Mouse (Mus musculus): ENCODE results near the gene Vti1b. TPM values are rescaled to one million over a fixed set of nuclear protein-coding genes. Genes with fewer than 3 reads are reported as not detected.

The Vti1b gene
- polyA plus RNA-seq (2014; fragmentation: Nextera tagmentation; extraction: Ambion mirVana), result 85.4 and 94.7 TPM in 2 replicates

DNA sequence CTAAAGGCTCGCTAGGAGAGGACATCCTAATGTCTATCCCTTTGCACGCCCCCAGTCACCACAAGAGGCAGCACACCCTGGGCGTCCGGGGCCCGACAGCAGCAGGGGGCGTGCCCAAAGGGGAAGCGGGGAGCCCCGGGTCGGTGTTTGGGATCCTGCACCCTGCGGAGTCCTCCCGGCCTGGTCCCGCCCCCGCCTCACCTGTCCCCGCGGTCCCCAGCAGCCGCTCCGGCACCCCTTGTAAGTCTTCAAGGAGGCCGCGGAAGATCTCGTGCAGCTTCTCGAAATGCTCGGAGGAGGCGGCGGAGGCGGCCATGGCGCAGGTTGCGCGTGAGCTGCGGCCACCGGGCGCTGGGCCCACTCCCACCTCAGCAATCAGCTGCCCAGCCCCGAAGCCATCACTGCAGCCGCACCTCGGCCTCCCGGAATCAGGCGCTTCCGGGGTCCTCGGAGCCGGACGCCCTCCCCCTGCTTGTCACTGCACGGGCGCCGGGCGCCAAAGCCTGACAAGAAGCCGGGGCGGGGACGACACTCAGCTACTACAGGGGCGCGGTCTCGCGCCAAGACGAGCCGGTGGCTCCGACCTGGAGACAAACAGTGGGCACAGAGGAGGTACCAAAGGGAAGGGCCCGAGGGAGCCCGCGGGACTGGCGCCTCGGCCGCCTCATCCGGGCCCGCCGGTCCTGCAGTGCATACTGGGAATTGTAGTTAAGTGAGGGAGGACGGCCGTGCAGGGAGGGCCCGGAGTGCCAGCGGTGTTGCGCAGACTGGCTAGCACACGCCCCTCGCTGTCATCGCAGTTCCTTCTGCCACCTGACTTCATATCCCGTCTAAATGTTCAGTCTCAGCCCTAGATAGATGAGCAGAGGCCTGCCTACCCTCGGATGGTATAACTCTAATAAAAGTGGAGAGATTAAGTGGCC, at the start of gene Vti1b:
Vti1b (minus strand) TSS at position 649 of the 923 bp plus-strand sequence.
- Histone ChIP-seq H3K4me2 (ENCODE audit: low read length) (peak within 1 kb of the TSS; percentile 57), H3K27ac (ENCODE audit: low read depth) (peak within 1 kb of the TSS; percentile 95), H3K27me3 (replicated peaks; ENCODE audit: control insufficient read depth, insufficient read depth, low read length) (no peaks in the 10 kb centered on the region), H3K4me1 (replicated peaks; ENCODE audit: control insufficient read depth, insufficient read depth, low read length) (peaks cover 6% of the 10 kb centered on the region), H3K36me3 (ENCODE audit: control insufficient read depth, insufficient read depth, low read length) (peaks cover 29% of the 10 kb centered on the region), H3K4me3 (ENCODE audit: low read depth, low read length) (peak within 1 kb of the TSS; percentile 87), H3K9me3 (ENCODE audit: control insufficient read depth, low read length) (no peaks in the 10 kb centered on the region), H3K9ac (ENCODE audit: low read length) (peak within 1 kb of the TSS; percentile 84)
- DNase-seq (ENCODE audit: low spot score) (peak; percentile 97), ATAC-seq (replicated peaks; ENCODE audit: low FRiP score, low TSS enrichment, low read depth) (peak; percentile 97)
- under 1% methylated on average over 73 of the region's 73 CpGs for WGBS

- H3K9ac ChIP-seq (ENCODE audit: low read length), result no peak overlapping the region
- ATAC-seq (replicated peaks; ENCODE audit: low FRiP score, low TSS enrichment, low read depth), result no peak; the same call in 1 of the 2 replicates
- WGBS, result 37% methylated on average over 5 of the region's 5 CpGs
- no peaks in the 10 kb centered on the region for H3K36me3 ChIP-seq (ENCODE audit: control insufficient read depth, insufficient read depth, low read length)
- H3K27me3 ChIP-seq (replicated peaks; ENCODE audit: control insufficient read depth, insufficient read depth, low read length), result no peaks in the 10 kb centered on the region
- no peak for DNase-seq (ENCODE audit: low spot score)
- H3K9me3 ChIP-seq (ENCODE audit: control insufficient read depth, low read length), result no peaks in the 10 kb centered on the region
- H3K4me3 ChIP-seq (ENCODE audit: low read depth, low read length), result no peak overlapping the region
- no peak overlapping the region for H3K4me2 ChIP-seq (ENCODE audit: low read length)
- no peaks in the 10 kb centered on the region for H3K4me1 ChIP-seq (replicated peaks; ENCODE audit: control insufficient read depth, insufficient read depth, low read length)
- no peak overlapping the region for H3K27ac ChIP-seq (ENCODE audit: low read depth)
Observed at GRCm38 (mm10) chr12:79217511-79217910, 45.0 kb upstream of the Vti1b start.

DNA sequence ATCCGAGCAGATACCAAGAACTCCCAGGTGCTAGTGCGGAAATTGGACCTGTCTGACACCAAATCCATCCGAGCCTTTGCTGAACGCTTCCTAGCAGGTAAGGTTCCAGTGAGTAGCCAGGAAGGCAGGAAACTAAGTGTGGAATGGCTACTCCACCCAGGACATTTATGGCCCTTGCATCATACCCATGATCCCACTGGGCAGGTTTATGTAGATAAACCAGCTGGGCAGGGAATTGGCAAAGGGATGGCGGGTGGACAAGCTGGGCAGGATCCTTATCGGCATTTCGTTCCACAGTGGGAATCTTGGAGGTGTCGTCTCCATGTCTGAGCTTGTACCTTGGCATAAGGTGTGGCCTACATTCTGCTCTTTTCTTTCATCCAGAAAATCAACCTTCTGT, 39.0 kb upstream of the Vti1b start:
- Histone ChIP-seq H3K9me3 (ENCODE audit: control insufficient read depth, low read length) (no peaks in the 10 kb centered on the region), H3K4me2 (ENCODE audit: low read length) (no peak overlapping the region), H3K36me3 (ENCODE audit: control insufficient read depth, insufficient read depth, low read length) (no peaks in the 10 kb centered on the region), H3K4me1 (replicated peaks; ENCODE audit: control insufficient read depth, insufficient read depth, low read length) (0 out of 2 replicates have a peak, but pooled peaks cover 5% of the 10 kb centered on the region), H3K9ac (ENCODE audit: low read length) (no peak overlapping the region), H3K27me3 (replicated peaks; ENCODE audit: control insufficient read depth, insufficient read depth, low read length) (no peaks in the 10 kb centered on the region), H3K27ac (ENCODE audit: low read depth) (no peak overlapping the region), H3K4me3 (ENCODE audit: low read depth, low read length) (no peak overlapping the region)
- ATAC-seq (replicated peaks; ENCODE audit: low FRiP score, low TSS enrichment, low read depth), result no peak
- no peak for DNase-seq (ENCODE audit: low spot score)
- 81% methylated on average over 8 of the region's 8 CpGs for WGBS

DNA sequence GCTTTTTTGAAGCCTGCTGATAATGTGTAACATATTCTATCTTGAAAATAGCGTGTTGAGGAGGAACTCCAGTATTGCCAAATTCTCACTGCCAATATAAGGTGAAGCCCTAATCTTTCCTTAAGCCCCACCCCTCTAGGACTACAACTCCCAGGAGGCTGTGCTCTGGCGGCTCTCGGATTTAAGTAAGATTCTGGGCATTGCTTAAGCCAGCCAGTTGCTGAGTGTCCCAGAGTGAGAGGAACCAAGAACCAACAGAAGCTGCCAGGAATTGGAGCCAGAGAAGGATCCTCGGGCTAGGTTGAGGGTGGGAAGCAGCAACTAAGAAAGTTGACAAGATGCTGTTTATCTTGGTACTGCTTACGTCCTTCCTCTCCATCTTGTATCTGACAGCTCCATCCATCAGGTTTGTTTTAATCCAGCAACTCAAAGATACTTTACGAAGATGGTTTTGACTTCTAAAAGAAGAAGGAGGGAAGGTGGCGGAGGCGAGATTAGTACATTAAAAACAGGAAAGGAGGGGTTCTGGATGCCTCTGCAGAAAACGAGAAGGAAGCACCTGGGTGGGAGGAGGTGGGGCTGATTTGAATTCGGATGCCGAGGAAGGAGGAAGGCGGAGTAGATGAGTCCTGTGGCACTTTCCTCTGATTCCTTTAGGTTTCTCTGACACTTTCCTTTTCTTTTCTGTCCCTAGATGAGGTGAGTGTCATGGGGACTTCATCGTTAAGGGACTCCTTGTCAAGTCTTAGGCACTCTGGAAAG, 36.4 kb upstream of the Vti1b start, which contains the start of gene Rdh12:
Rdh12 (plus strand) TSS at position 212 of the 762 bp plus-strand sequence.
- H3K36me3 ChIP-seq (ENCODE audit: control insufficient read depth, insufficient read depth, low read length), result no peaks in the 10 kb centered on the region
- H3K4me3 ChIP-seq (ENCODE audit: low read depth, low read length), result peak within 1 kb of the TSS; percentile 36
- no peak within 1 kb of the TSS for H3K27ac ChIP-seq (ENCODE audit: low read depth)
- H3K9ac ChIP-seq (ENCODE audit: low read length), result no peak within 1 kb of the TSS
- H3K4me2 ChIP-seq (ENCODE audit: low read length), result peak within 1 kb of the TSS; percentile 61
- no peak for ATAC-seq (replicated peaks; ENCODE audit: low FRiP score, low TSS enrichment, low read depth)
- 0 out of 2 replicates have a peak, but pooled peaks cover 5% of the 10 kb centered on the region for H3K4me1 ChIP-seq (replicated peaks; ENCODE audit: control insufficient read depth, insufficient read depth, low read length)
- H3K9me3 ChIP-seq (ENCODE audit: control insufficient read depth, low read length), result no peaks in the 10 kb centered on the region
- 6% methylated on average over 13 of the region's 13 CpGs for WGBS
- DNase-seq (ENCODE audit: low spot score), result no peak
- H3K27me3 ChIP-seq (replicated peaks; ENCODE audit: control insufficient read depth, insufficient read depth, low read length), result no peaks in the 10 kb centered on the region

GRCm38 (mm10) chr12:79201882-79202281, 29.4 kb upstream of the Vti1b start:
- no peak for DNase-seq (ENCODE audit: low spot score)
- ATAC-seq (replicated peaks; ENCODE audit: low FRiP score, low TSS enrichment, low read depth), result no peak
- Histone ChIP-seq H3K27me3 (replicated peaks; ENCODE audit: control insufficient read depth, insufficient read depth, low read length) (no peaks in the 10 kb centered on the region), H3K9ac (ENCODE audit: low read length) (no peak overlapping the region), H3K4me2 (ENCODE audit: low read length) (no peak overlapping the region), H3K36me3 (ENCODE audit: control insufficient read depth, insufficient read depth, low read length) (no peaks in the 10 kb centered on the region), H3K9me3 (ENCODE audit: control insufficient read depth, low read length) (no peaks in the 10 kb centered on the region), H3K27ac (ENCODE audit: low read depth) (no peak overlapping the region), H3K4me1 (replicated peaks; ENCODE audit: control insufficient read depth, insufficient read depth, low read length) (no peaks in the 10 kb centered on the region), H3K4me3 (ENCODE audit: low read depth, low read length) (no peak overlapping the region)
- 73% methylated on average over 3 of the region's 3 CpGs for WGBS

GRCm38 (mm10) chr12:79197105-79197504, 24.6 kb upstream of the Vti1b start:
- WGBS, result 87% methylated on average over 5 of the region's 5 CpGs
- Histone ChIP-seq H3K36me3 (ENCODE audit: control insufficient read depth, insufficient read depth, low read length) (no peaks in the 10 kb centered on the region), H3K4me2 (ENCODE audit: low read length) (no peak overlapping the region), H3K9ac (ENCODE audit: low read length) (no peak overlapping the region), H3K4me1 (replicated peaks; ENCODE audit: control insufficient read depth, insufficient read depth, low read length) (no peaks in the 10 kb centered on the region), H3K27me3 (replicated peaks; ENCODE audit: control insufficient read depth, insufficient read depth, low read length) (no peaks in the 10 kb centered on the region), H3K9me3 (ENCODE audit: control insufficient read depth, low read length) (no peaks in the 10 kb centered on the region), H3K27ac (ENCODE audit: low read depth) (no peak overlapping the region), H3K4me3 (ENCODE audit: low read depth, low read length) (no peak overlapping the region)
- DNase-seq (ENCODE audit: low spot score) (no peak), ATAC-seq (replicated peaks; ENCODE audit: low FRiP score, low TSS enrichment, low read depth) (no peak)

DNA sequence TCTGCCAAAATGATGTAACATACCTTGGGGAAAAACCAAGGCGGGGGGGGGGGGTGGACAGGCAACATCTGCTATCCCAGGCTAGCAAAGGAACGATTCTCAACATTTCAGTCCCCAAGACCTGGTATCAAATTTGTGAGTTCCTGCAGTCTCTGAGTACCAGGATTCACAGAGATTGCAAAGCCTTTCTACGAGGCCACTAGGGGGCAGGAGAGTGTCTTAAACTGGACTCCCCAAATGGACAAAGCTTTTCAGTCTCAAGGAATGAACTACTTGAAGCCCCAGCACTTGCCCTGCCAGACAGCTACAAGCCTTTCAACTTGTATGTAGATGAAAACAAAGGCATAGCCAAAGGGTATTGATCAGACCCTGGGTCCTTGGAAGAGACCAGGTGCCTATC, 21.0 kb upstream of the Vti1b start:
- Histone ChIP-seq H3K9me3 (ENCODE audit: control insufficient read depth, low read length) (no peaks in the 10 kb centered on the region), H3K27ac (ENCODE audit: low read depth) (no peak overlapping the region), H3K27me3 (replicated peaks; ENCODE audit: control insufficient read depth, insufficient read depth, low read length) (no peaks in the 10 kb centered on the region), H3K4me1 (replicated peaks; ENCODE audit: control insufficient read depth, insufficient read depth, low read length) (no peaks in the 10 kb centered on the region; the same call in none of the 2 replicates), H3K4me2 (ENCODE audit: low read length) (no peak overlapping the region), H3K4me3 (ENCODE audit: low read depth, low read length) (no peak overlapping the region), H3K36me3 (ENCODE audit: control insufficient read depth, insufficient read depth, low read length) (peaks cover 2% of the 10 kb centered on the region), H3K9ac (ENCODE audit: low read length) (no peak overlapping the region)
- WGBS, result 7% methylated on average over 3 of the region's 3 CpGs
- DNase-seq (ENCODE audit: low spot score) (peak; percentile 81), ATAC-seq (replicated peaks; ENCODE audit: low FRiP score, low TSS enrichment, low read depth) (no peak)

DNA sequence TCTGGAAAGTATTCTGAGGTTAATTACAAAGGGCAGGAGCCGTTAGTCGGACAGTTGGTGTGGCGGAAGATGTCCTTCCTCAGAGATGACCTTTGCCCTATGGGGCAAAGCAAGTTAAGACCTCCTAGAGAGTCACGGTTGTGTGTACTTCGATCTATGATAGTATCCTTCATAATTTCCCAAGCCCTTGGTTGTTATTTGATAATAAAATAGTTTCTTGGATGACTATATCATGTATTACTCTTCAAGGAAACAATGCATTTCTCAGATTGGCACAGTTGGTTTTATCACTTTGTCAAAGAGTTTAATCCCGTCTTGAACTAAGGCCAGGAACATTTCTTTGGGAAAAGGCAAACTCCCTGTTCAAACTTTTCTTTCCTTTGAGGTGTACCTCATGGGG, 19.7 kb upstream of the Vti1b start, which contains the start of gene Rdh11:
Rdh11 (minus strand) TSS at position 101 of the 400 bp plus-strand sequence.
- Histone ChIP-seq H3K4me3 (ENCODE audit: low read depth, low read length) (peak within 1 kb of the TSS; percentile 81), H3K27ac (ENCODE audit: low read depth) (peak within 1 kb of the TSS; percentile 49; the same call in 1 of the 2 replicates), H3K36me3 (ENCODE audit: control insufficient read depth, insufficient read depth, low read length) (peaks cover 14% of the 10 kb centered on the region), H3K9me3 (ENCODE audit: control insufficient read depth, low read length) (no peaks in the 10 kb centered on the region), H3K4me2 (ENCODE audit: low read length) (peak within 1 kb of the TSS; percentile 91), H3K27me3 (replicated peaks; ENCODE audit: control insufficient read depth, insufficient read depth, low read length) (no peaks in the 10 kb centered on the region), H3K4me1 (replicated peaks; ENCODE audit: control insufficient read depth, insufficient read depth, low read length) (no peaks in the 10 kb centered on the region; the same call in none of the 2 replicates), H3K9ac (ENCODE audit: low read length) (peak within 1 kb of the TSS; percentile 61)
- ATAC-seq (replicated peaks; ENCODE audit: low FRiP score, low TSS enrichment, low read depth), result peak; percentile 32; the same call in 1 of the 2 replicates
- 61% methylated on average over 6 of the region's 6 CpGs for WGBS
- DNase-seq (ENCODE audit: low spot score), result no peak

Data from intestine, embryonic 14.5 days (tissue).